Mouse (Mus musculus): Measurements from ENCODE around the gene Bicral. TPM values are rescaled to one million over a fixed set of nuclear protein-coding genes. Genes with fewer than 3 reads are reported as not detected.

Bicral gene
- polyA plus RNA-seq, 1 experiment: 33.1 TPM

DNA sequence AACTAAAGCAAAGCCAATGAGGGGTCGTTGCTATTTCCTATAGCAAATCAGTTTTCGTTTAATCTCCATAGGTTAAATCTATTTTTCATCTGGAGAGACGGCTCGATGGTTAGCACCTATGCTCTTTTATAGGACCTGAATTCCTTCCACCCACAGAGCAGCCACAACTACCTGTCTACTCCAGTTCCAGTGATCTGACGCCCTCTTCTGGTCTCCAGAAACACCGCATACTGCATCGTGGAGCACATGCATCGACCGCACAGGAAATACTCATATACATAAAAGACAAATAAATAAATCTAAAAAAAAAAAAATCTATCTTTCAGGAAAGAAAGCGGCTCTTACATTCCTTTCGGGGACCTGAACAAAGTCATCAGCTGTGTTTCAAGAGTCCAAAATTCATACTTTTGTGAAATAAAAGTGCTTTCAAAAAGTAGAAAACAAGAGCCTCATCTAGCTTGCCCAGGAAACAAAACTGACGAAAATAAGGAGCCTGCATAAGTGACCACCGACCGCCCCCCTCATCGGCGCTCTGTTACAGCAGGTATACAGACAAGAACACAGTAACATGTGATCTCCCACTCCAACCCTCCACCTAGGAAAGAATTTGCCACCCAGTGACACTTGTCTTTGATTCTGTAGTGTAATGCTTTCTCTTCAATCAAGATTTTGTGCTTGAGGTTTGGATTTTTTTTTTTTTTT, 30.4 kb upstream of the Bicral start:
- Histone ChIP-seq H3K4me3 (ENCODE audit: insufficient read depth, low read length) (peak overlapping the region; percentile 93; the same call in 1 of the 2 replicates), H3K27ac (ENCODE audit: insufficient read depth, low read length) (0 out of 2 replicates have a peak overlapping the region, but pooled peaks have one; percentile 96), H3K4me1 (ENCODE audit: control insufficient read depth, insufficient read depth, low read length) (peaks cover 11% of the 10 kb centered on the region)
- TF ChIP-seq POLR2A (IDR thresholded peaks at IDR 0.05; ENCODE audit: extremely low read depth, insufficient read depth, low read length) (no peak), CTCF (IDR thresholded peaks at IDR 0.05; ENCODE audit: extremely low read depth, insufficient read depth, low read length) (peak; percentile 80)

DNA sequence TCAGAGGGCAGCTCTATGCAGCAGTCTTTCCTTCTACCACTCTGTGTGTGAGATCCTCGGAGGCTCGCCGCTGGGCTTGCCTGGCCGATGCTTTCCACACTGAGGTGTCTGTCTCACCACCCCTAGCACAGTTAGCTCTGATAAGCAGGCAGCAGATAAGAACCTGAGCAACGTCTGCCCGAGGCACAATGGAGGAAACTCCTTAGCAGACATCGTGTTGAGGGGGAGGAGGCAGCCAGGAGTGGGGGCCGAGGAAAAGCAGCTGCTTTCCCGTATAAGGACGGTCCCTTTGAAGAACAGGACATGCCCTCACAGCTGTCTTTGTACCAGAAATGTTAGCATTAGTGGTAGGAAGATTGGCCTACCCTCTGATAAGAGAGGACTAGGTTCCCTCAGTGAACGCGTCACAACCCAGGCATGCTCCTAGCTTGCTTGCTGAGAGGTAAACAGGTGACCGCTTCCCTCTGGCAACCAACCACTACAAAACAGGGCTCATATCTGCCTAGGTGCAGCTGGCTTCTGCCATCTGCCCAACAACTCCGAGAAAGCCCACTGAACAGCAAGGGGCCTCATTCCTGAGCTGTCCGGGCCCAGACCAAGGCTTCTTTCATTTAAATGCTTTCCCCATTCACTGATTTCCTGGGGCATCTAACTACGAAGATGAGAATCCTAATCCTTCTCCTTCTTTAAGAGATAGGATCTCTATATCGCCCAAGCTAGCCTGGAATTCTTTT, 27.8 kb upstream of the Bicral start:
- H3K4me1 ChIP-seq (ENCODE audit: control insufficient read depth, insufficient read depth, low read length): no peaks in the 10 kb centered on the region
- H3K4me3 ChIP-seq (ENCODE audit: insufficient read depth, low read length): no peak overlapping the region
- TF ChIP-seq POLR2A (IDR thresholded peaks at IDR 0.05; ENCODE audit: extremely low read depth, insufficient read depth, low read length): no peak
- H3K27ac ChIP-seq (ENCODE audit: insufficient read depth, low read length): no peak overlapping the region

GRCm38 (mm10) chr17:46885218-46885909, 27.1 kb upstream of the Bicral start:
- H3K4me3 ChIP-seq (ENCODE audit: insufficient read depth, low read length): no peak overlapping the region
- H3K27ac ChIP-seq (ENCODE audit: insufficient read depth, low read length): no peak overlapping the region
- TF ChIP-seq POLR2A (IDR thresholded peaks at IDR 0.05; ENCODE audit: extremely low read depth, insufficient read depth, low read length) (no peak), CTCF (IDR thresholded peaks at IDR 0.05; ENCODE audit: extremely low read depth, insufficient read depth, low read length) (no peak)
- H3K4me1 ChIP-seq (ENCODE audit: control insufficient read depth, insufficient read depth, low read length): no peaks in the 10 kb centered on the region

- Histone ChIP-seq H3K27ac (ENCODE audit: insufficient read depth, low read length) (no peak overlapping the region), H3K4me3 (ENCODE audit: insufficient read depth, low read length) (no peak overlapping the region), H3K4me1 (ENCODE audit: control insufficient read depth, insufficient read depth, low read length) (no peaks in the 10 kb centered on the region)
- TF ChIP-seq CTCF (IDR thresholded peaks at IDR 0.05; ENCODE audit: extremely low read depth, insufficient read depth, low read length) (no peak), POLR2A (IDR thresholded peaks at IDR 0.05; ENCODE audit: extremely low read depth, insufficient read depth, low read length) (no peak)
These were observed 26.5 kb upstream of the Bicral start for GRCm38 (mm10) chr17:46884766-46885165.

GRCm38 (mm10) chr17:46883107-46883506, 24.8 kb upstream of the Bicral start:
- TF ChIP-seq CTCF (IDR thresholded peaks at IDR 0.05; ENCODE audit: extremely low read depth, insufficient read depth, low read length): no peak
- no peak for TF ChIP-seq POLR2A (IDR thresholded peaks at IDR 0.05; ENCODE audit: extremely low read depth, insufficient read depth, low read length)
- Histone ChIP-seq H3K27ac (ENCODE audit: insufficient read depth, low read length) (no peak overlapping the region), H3K4me3 (ENCODE audit: insufficient read depth, low read length) (no peak overlapping the region), H3K4me1 (ENCODE audit: control insufficient read depth, insufficient read depth, low read length) (no peaks in the 10 kb centered on the region)

DNA sequence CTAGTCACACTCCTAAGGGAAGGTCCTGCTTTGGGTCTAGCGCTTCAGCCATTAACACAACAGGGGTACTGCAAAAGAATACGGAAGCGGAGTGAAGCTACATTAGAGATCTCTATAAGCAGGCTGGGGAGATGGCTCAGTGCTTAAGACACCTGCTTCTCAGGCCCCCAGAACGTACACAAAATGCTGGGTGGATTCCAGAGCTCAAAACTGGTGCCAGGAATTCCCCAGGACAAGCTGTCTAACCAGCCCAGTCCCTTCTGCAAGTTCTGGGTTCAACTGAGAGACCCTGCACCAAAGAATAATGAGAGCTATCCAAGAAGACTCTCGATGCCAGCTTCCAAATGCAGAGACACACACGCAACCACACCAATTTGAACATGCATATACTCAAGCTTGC, 23.4 kb upstream of the Bicral start:
- TF ChIP-seq POLR2A (IDR thresholded peaks at IDR 0.05; ENCODE audit: extremely low read depth, insufficient read depth, low read length) (no peak), CTCF (IDR thresholded peaks at IDR 0.05; ENCODE audit: extremely low read depth, insufficient read depth, low read length) (no peak)
- Histone ChIP-seq H3K4me3 (ENCODE audit: insufficient read depth, low read length) (no peak overlapping the region), H3K27ac (ENCODE audit: insufficient read depth, low read length) (no peak overlapping the region), H3K4me1 (ENCODE audit: control insufficient read depth, insufficient read depth, low read length) (no peaks in the 10 kb centered on the region)

DNA sequence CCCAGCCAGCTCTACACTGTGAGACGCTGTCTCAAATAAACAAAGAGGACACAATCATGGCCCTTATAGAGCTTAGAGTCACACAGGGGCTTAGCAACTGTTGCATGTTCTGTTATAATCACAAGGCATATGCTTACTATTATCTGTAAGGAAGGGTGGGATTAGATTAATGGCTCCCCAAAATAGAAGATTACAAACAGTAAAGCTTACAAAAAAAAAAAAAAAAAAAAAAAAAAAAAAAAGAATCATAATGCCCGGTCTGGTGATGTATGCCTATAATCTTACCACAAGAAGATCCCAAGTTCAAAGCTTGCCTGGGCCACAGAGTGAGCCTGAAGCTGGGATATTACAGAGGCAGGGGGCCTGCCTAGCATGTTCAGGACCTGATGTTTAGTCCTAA, 22.0 kb upstream of the Bicral start:
- Histone ChIP-seq H3K4me3 (ENCODE audit: insufficient read depth, low read length) (no peak overlapping the region), H3K4me1 (ENCODE audit: control insufficient read depth, insufficient read depth, low read length) (no peaks in the 10 kb centered on the region), H3K27ac (ENCODE audit: insufficient read depth, low read length) (no peak overlapping the region)
- TF ChIP-seq CTCF (IDR thresholded peaks at IDR 0.05; ENCODE audit: extremely low read depth, insufficient read depth, low read length): no peak
- TF ChIP-seq POLR2A (IDR thresholded peaks at IDR 0.05; ENCODE audit: extremely low read depth, insufficient read depth, low read length): no peak

- no peak overlapping the region for H3K4me3 ChIP-seq (ENCODE audit: insufficient read depth, low read length)
- no peaks in the 10 kb centered on the region for H3K4me1 ChIP-seq (ENCODE audit: control insufficient read depth, insufficient read depth, low read length)
- TF ChIP-seq CTCF (IDR thresholded peaks at IDR 0.05; ENCODE audit: extremely low read depth, insufficient read depth, low read length): no peak
- no peak for TF ChIP-seq POLR2A (IDR thresholded peaks at IDR 0.05; ENCODE audit: extremely low read depth, insufficient read depth, low read length)
- no peak overlapping the region for H3K27ac ChIP-seq (ENCODE audit: insufficient read depth, low read length)
These were observed 21.6 kb upstream of the Bicral start for GRCm38 (mm10) chr17:46879841-46880311.

- TF ChIP-seq POLR2A (IDR thresholded peaks at IDR 0.05; ENCODE audit: extremely low read depth, insufficient read depth, low read length) (no peak), CTCF (IDR thresholded peaks at IDR 0.05; ENCODE audit: extremely low read depth, insufficient read depth, low read length) (no peak)
- no peak overlapping the region for H3K27ac ChIP-seq (ENCODE audit: insufficient read depth, low read length)
- H3K4me3 ChIP-seq (ENCODE audit: insufficient read depth, low read length): no peak overlapping the region
- peaks cover 3% of the 10 kb centered on the region for H3K4me1 ChIP-seq (ENCODE audit: control insufficient read depth, insufficient read depth, low read length)
These were observed 18.8 kb upstream of the Bicral start for GRCm38 (mm10) chr17:46877061-46877460.
